Mouse (Mus musculus): ENCODE data around the gene Ndrg3.

The Ndrg3 gene

GRCm38 (mm10) chr2:156991470-156992319 is at the start of gene Ndrg3:
TSS of gene Ndrg3 (minus strand) at chr2:156992056.
- DNase-seq: peak; percentile 98

- no peak for DNase-seq
Measured at GRCm38 (mm10) chr2:157041421-157041820, 49.6 kb upstream of the Ndrg3 start.

- no peak for DNase-seq
Measured at GRCm38 (mm10) chr2:157040649-157041046, 48.8 kb upstream of the Ndrg3 start.

GRCm38 (mm10) chr2:157039900-157040648 is 48.2 kb upstream of the Ndrg3 start:
- peak; percentile 79 to 83 for DNase-seq

- no peak for DNase-seq
Measured at GRCm38 (mm10) chr2:157037303-157037702, 45.4 kb upstream of the Ndrg3 start.

- DNase-seq: no peak
Measured at GRCm38 (mm10) chr2:157036400-157036799, 44.5 kb upstream of the Ndrg3 start.

GRCm38 (mm10) chr2:157035371-157035770 is 43.5 kb upstream of the Ndrg3 start:
- peak; percentile 76 to 85 for DNase-seq

- peak; percentile 95 to 97 for DNase-seq
Measured at GRCm38 (mm10) chr2:157030804-157031203, 38.9 kb upstream of the Ndrg3 start.

GRCm38 (mm10) chr2:157028261-157028660 is 36.4 kb upstream of the Ndrg3 start:
- DNase-seq: peak in 1 of 2 experiments; percentile 50

- DNase-seq: peak; percentile 74 to 83
Measured at GRCm38 (mm10) chr2:157027106-157028008, 35.5 kb upstream of the Ndrg3 start.

GRCm38 (mm10) chr2:157021156-157021555 is 29.3 kb upstream of the Ndrg3 start:
- no peak for DNase-seq

GRCm38 (mm10) chr2:157019228-157019627 is 27.4 kb upstream of the Ndrg3 start:
- DNase-seq: no peak

- peak in 1 of 2 experiments; percentile 48 for DNase-seq
Measured at GRCm38 (mm10) chr2:157016529-157017270, 24.8 kb upstream of the Ndrg3 start.

GRCm38 (mm10) chr2:157012341-157012740 is 20.5 kb upstream of the Ndrg3 start:
- no peak for DNase-seq

- peak; percentile 60 to 65 for DNase-seq
Measured at GRCm38 (mm10) chr2:157010634-157011310, 18.9 kb upstream of the Ndrg3 start.

- peak; percentile 64 to 68 for DNase-seq
Measured at GRCm38 (mm10) chr2:157010121-157010520, 18.3 kb upstream of the Ndrg3 start.

GRCm38 (mm10) chr2:157008509-157008908 is 16.7 kb upstream of the Ndrg3 start:
- no peak for DNase-seq

- no peak for DNase-seq
Measured at GRCm38 (mm10) chr2:157007234-157007596, 15.4 kb upstream of the Ndrg3 start.

- peak; percentile 92 to 94 for DNase-seq
Measured at GRCm38 (mm10) chr2:157006511-157007233, 14.8 kb upstream of the Ndrg3 start, which contains the start of gene Dsn1. TSS of gene Dsn1 (minus strand) at chr2:157007154.

- DNase-seq: no peak
Measured at GRCm38 (mm10) chr2:157002321-157002720, 10.5 kb upstream of the Ndrg3 start.

GRCm38 (mm10) chr2:156998263-156998662 is 6.4 kb upstream of the Ndrg3 start:
- DNase-seq: peak; percentile 87 to 89
